Mouse (Mus musculus): ENCODE results near the gene Plppr4. TPM values are rescaled to one million over a fixed set of nuclear protein-coding genes. Genes with fewer than 3 reads are reported as not detected.

The Plppr4 gene
- not detected for polyA plus RNA-seq (2017; shearing (Covaris generic))

DNA sequence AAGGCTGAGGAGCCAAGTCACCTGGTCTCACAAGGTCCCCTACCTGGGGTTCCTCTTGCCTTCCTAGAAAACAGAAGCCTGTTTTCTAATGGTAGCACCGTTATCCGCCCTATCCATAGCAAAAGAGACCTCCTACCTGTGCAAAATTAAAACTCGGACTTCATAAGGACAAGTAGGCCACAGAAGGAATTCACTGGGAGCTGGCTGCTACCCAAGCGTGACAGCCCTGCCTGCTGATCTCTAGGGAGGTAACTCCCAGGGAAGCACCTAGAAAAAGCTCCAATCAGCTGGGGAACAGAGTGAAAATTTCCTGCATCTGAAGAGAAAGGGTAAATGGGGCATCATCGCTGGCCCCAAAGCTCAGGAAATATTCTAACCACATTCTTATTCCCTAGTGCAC lies at the start of gene Plppr4:
Gene Plppr4, minus strand, starts transcription at position 349 of the 400 bp plus-strand sequence.
- no peak for ATAC-seq

DNA sequence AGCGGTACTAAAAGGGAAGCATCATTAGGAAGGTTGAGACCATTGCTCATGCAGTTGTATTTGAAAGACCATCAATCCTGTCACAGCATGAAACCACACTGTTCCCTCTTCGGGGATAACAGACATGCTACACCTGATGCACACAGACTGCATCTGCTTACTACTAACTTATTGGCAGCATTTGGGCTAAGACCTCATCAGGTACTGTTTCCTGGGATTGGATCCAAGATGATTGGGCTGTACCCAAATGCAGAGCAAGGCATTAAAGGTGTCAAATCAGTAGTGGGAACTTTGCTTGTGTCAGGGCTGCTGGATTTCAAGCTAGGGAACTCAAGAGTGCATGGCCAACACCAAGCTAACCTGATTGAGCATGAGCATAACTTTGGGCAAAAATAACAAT lies 45.1 kb upstream of the Plppr4 start:
- no peak for ATAC-seq

DNA sequence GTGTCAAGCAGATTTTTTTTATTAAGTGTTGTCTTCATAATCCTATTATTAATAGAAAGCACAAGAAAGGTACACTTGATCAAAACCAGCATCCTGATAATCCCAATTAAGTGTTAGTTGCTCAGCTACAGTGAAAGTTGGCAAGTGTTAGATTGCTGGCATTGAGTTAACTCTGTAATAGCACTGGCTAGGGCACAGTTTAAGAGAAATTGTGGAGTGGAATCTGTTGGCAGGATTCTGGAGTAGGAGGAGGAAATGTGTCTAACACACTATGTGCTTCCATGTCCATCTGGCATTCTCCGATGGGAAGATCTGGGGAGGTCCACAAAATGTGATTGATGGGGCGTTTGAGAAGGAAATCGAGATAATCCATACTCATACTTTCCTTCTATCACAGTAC lies 43.1 kb upstream of the Plppr4 start:
- ATAC-seq = no peak

DNA sequence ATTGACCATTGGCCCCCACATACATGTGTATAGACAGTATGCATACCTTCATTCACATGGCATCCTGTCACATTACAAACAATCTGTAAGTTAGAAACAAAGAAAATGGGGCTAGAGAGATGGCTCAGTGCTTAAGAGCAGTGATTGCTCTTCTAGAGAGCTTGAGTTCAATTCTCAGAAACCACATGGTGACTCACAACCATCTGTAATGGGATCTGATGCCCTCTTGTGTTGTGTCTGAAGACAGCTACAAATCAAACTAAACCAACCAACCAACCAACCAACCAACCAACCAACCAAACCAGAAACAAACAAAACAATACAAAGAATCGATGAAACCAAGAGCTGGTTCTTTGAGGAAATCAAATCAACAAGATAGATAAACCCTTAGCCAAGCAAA lies 5.4 kb upstream of the Plppr4 start:
- ATAC-seq = no peak

DNA sequence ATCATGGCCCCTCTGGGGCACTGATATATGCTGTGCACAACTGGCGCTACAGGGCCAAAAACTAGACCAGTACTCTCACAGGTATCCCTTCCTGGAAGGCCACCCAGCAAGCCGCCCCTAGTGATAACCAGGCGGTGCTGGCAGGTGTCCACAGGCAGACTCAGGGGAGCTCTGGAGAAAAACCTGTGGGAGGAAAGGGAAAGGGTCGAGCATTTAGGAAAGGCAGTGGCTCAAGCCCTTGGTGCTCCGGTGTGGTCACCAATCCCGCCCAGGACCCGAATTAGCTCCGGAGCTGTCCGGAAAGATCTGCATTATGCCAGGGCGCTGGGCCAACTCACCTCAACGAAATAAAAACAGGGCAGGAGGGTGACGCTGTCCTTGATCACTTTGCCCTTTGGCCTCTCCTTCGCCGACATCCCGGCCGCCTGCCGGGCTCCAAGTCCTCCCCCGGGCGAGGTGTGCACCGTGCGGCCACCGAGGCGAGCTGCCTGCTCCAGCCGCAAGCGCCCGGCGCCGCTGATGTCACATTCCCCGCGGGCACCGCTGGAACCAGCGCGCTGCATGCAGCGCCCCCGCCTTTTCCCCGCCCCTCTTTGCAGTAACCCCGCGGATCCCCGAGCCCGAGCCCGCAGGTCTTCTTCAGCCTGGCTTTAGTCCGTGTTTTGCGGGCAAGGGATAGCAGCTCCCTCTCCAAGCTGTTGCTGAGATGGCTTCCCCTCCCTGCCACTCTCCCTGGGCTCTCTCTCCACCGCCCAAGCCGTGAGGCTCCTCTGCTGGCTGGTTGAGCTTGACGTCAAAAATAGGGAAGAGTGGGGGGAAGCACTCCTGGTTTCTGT lies 772 bp downstream of the Plppr4 start:
- no peak for ATAC-seq

DNA sequence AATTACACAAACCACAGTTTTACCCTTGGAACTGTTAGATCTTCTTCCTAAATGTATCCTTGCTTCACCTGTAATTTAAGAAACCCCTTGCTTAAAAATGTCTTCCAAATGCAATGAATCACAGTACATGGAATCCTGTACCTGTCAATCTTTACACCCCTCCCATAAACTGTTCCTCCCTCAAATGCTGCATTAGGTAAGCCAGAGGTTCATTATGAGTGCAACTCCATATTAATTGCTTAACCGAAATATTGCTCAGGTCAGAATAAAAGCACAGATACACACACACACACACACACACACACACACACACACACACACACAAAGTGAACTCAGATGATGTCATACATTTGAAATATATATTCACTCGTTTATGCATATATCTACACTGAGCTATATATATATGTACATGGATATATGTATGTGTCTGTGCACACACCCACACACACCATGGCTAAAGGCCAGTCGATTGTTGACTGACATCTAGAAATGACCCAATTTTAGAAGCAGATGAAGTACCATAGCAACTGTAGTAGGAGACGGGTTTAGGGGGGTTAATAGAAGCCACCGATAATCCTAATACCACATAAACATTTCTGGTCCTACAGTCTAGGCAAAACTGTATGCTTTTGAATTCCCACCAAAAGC lies 1.6 kb downstream of the Plppr4 start:
- no peak for ATAC-seq

DNA sequence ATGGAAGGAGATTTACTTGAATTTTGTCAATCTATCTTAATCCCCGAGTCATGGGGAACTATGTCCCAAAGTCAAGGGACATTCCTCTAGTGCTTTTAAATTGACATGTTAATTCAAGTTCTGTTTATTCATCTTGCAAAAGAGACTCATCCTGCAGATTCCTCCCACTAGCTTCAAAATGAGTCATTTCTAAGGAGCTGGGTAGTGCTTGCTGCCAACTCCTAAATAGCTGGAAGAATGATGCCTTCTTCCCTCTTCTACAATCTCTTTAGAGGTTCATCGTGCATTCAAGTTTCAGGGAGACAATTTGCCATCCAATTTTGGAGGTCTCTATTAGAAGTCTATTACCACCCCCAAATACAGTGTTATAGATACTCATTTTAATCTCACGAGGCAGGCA lies 3.3 kb downstream of the Plppr4 start:
- no peak for ATAC-seq

DNA sequence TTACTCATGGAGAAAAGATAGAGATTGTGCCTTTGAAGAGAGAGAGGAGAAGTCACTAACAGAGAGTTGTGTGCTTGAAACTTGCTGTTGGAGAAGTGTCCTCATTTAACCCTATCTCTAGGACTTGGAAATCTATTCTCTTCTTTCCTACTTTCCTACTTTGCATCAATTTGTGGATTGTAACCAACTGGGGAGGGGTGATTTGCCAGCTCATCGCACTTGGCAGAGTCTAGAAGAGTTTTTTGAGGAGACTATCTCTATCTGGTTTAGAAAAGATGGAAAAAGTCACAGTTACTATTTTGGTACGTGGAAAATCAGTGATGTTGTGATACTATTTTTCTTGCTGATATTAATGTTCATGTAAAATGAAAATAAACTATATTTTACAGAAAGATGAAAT lies 6.7 kb downstream of the Plppr4 start:
- no peak for ATAC-seq

DNA sequence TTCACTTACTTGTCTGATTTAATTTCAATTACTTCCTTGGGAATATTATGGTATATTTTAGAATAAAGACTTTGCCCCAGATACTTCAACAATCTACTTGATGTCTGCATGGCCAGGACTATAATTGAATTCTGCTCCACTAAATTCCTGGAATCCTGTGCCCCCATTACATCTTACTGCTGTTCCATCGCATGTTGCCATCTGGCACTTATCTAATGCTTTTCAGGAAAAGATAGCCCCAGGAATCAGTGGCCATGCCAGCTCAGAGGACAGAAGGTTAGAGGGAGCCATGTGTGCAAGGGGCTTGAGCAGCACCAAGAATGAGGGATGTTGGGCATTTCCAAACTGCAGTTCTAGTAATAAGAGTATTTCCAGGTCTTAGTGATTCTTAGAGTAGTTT lies 14.3 kb downstream of the Plppr4 start:
- no peak for ATAC-seq

DNA sequence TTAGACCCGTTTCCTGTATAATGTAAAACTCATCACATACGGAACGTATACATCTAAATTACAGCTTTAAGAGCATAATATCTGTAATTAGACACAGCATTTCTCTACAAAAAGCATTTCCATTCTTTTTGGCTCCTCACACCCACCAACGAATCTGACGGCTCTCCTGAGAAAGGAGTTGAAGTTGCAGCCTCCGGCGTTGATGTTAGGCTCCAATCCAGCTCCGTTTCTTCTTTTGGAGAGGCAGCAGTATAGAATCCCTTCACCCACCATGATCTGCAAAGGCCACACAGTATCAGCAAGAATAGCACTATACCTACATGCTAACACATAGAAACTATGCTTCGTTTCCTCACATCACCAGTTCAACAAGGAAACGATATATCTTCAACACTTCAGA lies 29.2 kb downstream of the Plppr4 start:
- no peak for ATAC-seq

DNA sequence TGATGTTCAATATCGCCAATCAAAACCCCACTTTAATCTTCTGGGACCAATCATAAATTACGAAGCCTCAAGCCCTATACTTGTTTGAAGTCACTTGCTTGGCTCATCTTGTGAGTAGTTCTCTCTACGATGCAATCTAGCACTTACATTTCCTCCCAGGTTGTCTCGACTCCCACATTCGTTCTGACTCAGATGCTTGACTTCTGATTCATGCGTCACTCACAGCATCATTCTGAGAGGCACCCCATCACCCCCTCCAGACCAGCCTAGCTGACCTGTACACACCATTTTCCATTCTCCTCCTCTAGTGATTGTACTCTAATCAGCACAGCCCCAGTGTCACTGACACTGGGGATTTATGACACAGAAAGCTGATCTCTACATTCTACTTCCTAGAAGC lies 31.2 kb downstream of the Plppr4 start:
- ATAC-seq = no peak

DNA sequence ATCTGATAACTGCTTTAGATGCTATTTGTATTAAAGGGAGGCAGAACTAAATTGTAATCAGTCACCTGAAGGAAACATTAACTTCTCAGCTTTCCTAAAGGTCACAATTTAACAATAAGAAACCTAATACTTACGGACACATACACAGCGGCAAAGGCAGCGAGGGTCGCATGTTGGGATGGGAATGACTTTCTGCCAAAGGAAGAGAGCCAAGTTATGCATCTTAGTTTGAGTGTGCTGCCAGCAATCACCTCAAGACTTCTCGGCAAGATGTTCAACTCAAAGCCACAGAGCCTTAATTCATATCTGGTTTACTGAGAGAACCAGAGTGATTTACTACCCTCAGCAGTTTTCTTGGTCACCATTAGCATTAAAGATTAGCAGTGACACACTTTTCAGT lies 34.1 kb downstream of the Plppr4 start:
- ATAC-seq = no peak

DNA sequence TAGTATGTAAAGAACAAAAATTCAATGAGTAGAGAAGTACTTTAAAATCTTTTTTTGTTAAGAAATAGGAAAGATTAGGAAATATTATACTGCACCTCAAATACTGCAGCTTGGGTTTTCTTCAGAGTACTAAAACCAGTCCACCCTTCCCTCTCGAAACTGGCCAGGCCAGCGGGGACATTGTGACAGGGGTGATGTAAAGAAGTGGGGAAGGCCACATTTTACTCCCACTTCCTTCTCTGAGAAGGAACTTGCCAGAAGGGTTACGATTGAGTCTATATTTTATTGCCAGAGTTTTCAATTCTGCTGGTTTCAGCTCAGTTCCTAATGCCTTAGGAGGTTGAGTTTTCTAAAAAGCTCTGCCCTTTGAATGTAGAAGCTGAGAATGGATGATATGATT lies 41.0 kb downstream of the Plppr4 start:
- ATAC-seq = no peak

DNA sequence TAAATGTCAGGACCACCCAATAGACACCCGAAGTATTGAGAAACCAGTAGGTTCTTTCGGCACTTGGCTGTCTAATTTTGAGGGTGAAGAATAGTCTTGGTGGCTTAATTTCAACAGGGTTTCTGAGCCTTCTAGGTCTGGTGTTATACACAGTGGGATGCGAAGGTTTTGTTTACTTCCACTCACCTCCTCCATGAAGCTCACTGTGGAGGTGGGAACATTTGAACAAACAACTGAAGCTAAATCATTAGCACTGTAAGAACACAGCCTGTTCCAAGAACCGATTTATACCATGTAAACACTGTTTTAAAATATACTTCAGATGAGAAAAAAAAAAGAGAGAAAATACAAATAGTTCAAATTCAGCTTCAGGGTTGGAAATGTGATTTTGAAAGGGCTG lies 47.3 kb downstream of the Plppr4 start:
- ATAC-seq = no peak

DNA sequence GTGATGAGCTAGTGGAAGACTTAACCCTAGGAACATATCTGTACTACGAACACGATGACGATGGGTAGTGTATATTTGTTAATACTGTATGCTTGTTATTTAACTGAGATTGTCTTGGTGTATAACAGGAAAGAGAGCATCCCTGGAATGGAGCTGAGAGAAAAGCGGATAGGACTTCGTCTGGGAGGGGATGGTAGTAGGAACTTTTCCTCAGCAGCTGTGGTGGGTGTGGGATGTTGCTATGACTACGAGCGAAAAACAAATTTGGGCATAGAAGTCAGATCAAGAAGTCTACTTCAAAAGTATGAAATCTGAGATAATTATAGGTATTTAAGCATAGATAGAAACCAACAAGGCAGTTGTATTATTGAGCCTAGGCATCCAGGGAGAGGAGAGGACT lies 48.6 kb downstream of the Plppr4 start:
- ATAC-seq = no peak

DNA sequence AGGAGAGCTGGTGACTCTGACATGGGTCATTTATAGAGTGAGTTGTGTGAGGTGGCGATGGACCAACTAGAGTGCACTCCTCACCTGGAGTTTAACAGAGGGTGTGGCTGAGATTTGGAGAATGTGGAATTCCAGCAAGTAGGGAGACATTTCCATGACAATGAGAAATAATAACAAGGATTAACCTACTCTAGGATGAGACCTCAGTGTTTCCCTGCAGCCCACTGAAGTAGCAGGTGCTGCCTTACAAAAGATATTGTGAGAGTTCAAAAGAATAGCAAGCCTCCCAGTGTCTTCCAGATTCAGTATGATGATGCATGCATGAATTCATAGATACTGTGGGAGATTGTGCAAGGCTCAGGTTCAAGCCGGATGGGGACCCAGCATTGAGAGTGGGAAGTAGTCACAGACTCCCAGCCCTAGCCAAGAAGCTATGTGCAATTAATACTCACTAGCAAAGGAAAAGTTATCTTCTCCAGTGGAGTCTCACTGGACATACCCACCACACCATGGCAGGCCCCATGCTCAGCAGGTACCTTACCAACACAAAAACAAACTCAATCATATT lies 49.8 kb downstream of the Plppr4 start:
- ATAC-seq = no peak

DNA sequence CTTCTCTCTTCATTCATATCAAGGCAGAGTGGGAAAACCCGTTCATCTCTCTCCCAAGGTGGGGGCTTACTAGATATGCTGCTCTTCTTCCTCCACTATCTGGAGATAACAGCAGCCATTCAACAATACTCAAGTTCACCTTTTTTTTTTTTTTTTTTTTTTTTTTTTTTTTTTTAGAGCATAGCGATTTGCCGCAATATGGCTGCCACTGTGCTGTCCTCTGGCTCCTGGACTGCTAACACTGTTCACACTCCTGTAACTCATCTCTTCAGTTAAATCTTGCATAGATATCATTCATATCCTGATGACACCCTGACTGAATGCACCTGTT lies 51.1 kb downstream of the Plppr4 start:
- no peak for ATAC-seq

DNA sequence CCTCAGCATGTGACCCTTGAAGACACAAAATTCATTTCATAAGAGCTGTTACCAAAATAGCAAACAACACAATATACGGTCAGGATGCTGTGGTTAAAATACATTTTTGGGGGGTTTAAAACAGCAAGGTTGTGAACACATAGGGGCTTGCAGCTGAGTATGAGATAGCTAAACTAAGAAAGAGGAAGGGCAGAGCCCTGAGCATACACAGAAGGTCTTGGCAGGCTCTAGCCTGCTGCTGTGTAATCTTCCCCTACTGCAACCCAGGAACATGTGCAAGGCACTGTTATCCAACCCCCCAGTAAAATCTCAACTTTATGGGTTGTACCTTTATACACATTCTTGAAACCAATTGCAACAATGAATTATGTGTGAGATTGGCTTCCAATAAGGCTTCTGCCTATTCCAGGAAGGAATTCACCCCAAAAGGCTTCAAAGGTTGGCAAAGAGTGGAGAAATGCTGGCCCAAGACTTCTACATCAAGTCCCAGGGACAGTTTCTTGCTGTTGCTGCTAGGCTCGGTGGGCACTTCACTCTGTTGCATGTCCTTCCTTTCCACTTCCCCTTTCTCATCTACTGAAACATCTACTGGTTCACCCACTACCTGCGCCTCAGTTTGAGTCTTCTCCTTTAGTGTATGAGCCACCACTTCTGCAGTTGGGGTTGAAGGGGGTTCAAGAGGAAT lies 51.6 kb downstream of the Plppr4 start:
- no peak for ATAC-seq

DNA sequence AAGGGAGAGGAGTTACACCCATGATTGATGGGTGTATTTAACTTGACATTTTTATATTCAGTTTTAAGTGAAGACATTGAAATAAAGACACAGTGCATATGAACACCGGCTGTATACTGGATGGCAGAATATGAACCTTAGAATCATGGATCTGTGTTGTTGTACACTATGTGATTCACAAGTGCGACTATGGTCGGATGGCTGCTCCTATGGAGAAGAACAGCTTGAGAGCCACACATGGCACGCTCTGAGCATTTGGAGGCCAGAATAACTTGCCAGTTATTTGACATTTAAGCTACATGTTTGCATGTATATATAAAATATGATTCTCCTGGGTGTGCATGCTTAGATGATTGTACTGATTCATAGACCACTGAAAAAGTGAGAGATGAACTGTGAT lies 53.1 kb downstream of the Plppr4 start:
- no peak for ATAC-seq

DNA sequence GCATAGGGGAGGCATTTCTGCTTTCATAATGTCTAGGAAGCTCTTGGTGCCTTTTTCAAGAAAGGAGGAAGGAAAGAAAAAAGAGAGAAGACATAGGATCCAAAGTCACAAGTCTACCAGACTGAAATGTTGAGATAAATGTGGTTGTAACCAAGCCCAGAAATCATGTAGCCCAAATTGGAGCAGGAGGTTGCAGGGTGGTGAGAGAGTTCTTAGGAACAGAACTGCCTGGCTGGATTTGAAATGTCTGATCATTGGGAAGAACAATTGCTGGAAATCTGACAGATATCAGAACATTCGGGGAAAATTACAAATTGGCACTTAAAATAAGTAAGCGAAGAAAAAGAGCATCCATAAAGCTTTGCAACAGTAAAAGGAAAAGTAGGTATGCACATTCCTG lies 56.6 kb downstream of the Plppr4 start:
- no peak for ATAC-seq

DNA sequence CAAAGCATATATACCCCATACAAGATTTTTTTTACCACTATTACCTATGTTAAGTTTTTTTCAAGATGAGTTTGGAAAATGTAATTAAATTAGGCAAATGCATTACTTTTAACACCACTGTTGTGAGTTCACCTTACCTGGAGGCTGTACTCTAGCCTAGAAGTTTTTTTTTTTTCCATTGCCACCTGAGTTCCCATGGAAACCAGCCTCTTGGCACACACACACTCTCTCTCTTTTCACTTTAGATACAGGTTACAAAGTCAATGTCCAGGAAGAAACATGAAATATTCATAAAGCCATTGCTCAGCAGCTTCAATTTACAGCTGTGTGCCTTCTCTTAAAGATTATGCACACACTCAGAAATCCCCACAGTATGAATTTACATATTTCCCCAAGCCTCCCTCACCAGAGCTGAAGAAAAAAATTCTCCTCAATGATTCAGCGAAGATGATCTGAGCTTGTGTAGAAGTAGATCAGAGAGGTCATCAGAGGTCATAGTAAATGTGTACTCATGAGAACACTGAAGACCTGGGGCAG lies 59.9 kb downstream of the Plppr4 start:
- ATAC-seq = no peak

DNA sequence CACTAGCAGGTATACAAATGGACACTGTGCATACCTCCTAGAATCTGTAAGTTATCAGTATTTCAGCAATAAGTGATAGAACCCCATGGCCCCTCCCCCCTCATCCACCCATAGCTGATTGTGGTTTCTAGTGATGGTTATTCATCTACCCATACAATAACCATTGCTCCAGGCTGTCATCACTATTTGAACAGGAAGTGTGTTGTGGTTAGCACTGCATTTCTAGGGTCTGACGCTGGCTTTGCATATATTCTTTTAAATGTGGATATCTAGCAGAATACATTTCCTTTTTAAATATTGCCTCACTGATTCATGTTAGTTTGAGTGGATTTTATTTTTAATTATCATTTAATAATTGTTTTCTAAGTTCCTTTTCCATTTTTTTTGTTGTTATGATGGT lies 62.9 kb downstream of the Plppr4 start:
- ATAC-seq = no peak

DNA sequence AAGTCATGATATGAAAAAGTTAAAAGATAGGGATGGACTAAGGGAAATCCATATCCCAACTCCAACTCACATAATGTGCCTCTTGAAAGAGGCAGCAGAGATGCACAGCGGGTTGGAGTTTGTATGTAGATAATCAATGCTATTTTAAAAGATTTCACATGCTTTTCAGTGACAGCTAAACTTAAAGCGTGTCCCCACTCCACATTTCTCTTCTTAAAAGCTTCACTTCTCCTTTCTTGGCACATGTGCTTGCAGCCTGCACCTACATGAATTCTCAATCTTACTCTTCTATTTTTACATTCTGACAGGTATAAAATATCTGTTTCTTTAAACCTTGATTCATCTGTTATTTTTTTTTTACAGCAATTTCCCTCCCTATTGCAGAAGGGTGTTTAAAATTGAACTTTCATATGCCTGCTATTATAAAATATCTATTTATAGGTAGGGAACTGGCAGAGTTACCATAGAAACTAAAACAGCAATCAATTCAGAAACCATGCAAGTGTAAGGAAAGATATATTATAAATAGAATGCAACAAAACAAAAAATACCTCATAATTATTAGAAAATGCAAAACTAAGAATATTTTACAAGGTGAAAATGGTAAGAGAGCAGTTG lies 66.3 kb downstream of the Plppr4 start:
- ATAC-seq = no peak

Measured in activated CD4-positive, CD25-positive, alpha-beta regulatory T cell, adult 4 months (primary cell).